Mouse (Mus musculus): Measurements from ENCODE around the gene Gm20547.

- TF ChIP-seq CTCF (IDR thresholded peaks at IDR 0.05; ENCODE audit: insufficient read depth, low read length) (no peak), POLR2A (IDR thresholded peaks at IDR 0.05; ENCODE audit: borderline replicate concordance, extremely low read depth, low read depth, low read length) (no peak)
Observed at GRCm38 (mm10) chr17:34917188-34917587, 35.3 kb upstream of the Gm20547 start.

All from lung, adult 2 months (tissue).